Mouse (Mus musculus): ENCODE data around the gene Olfr1336. TPM values are rescaled to one million over a fixed set of nuclear protein-coding genes. Genes with fewer than 3 reads are reported as not detected.

Gene Olfr1336
- polyA plus RNA-seq (2015; fragmentation: Nextera tagmentation; extraction: Ambion mirVana), result not detected in 2 replicates

DNA sequence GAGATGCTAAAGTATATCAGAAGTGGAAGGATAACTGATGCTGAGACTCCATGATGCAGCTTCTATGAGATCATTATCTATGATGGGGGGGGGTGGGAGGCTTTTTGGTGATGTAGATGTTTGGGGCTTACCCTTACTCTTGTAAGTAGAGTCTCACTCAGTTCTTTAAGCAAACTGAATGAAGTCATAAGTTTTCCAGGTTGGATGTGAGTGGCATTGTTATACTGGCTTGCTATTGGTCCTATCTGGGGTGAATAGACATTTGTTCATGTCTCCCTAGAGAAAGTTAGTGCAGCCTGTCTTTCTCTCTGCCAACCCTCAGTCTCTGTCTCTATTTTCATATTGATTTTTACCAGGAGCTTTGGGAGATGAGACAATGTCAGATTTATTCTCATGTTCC lies at the start of gene Olfr1336:
Gene Olfr1336 (plus strand): TSS at position 301 of the 400 bp plus-strand sequence.
- no peak for ATAC-seq (ENCODE audit: extremely low read depth, insufficient number of reproducible peaks, low FRiP score, low TSS enrichment)

DNA sequence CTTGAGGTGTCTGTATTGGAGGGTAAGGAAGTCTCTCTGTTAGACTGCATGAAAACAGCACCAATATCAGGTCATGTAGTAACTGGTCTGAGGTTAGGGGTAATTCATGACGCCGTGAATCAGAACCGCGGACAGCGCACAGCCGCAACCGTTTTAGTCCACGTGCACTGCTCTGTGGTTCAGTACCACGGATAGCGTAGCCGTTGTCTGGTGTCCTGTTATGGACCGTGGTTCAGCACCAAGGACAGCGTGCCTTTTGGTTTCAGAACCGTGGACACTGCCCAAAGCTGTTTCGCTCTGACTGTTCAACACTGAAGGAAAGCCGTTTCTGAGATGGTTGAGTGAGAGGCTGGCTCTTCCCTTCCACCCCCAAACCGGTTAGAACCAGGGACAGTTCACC lies 45.9 kb upstream of the Olfr1336 start, which contains the start of gene Gm20715:
Gene Gm20715 (plus strand): TSS at position 235 of the 400 bp plus-strand sequence.
- peak; percentile 66; the same call in 1 of the 2 replicates for ATAC-seq (ENCODE audit: extremely low read depth, insufficient number of reproducible peaks, low FRiP score, low TSS enrichment)
- Histone ChIP-seq H3K4me3 (no peak within 1 kb of the TSS), H3K27me3 (replicated peaks) (peaks cover 6% of the 10 kb centered on the region), H3K9me3 (peaks cover 4% of the 10 kb centered on the region), H3K36me3 (no peaks in the 10 kb centered on the region), H3K9ac (no peak within 1 kb of the TSS), H3K27ac (replicated peaks) (no peak within 1 kb of the TSS), H3K4me2 (no peak within 1 kb of the TSS), H3K4me1 (no peaks in the 10 kb centered on the region)
- WGBS, result 1% methylated on average over 17 of the region's 17 CpGs

More for the DNA sequence above, at the start of gene Olfr1336:
- no peaks in the 10 kb centered on the region for H3K4me1 ChIP-seq
- no peak within 1 kb of the TSS for H3K9ac ChIP-seq
- H3K27me3 ChIP-seq (replicated peaks), result no peaks in the 10 kb centered on the region
- no peaks in the 10 kb centered on the region for H3K36me3 ChIP-seq
- H3K9me3 ChIP-seq, result peaks cover 19% of the 10 kb centered on the region
- H3K27ac ChIP-seq (replicated peaks), result no peak within 1 kb of the TSS
- H3K4me2 ChIP-seq, result no peak within 1 kb of the TSS
- no peak within 1 kb of the TSS for H3K4me3 ChIP-seq

DNA sequence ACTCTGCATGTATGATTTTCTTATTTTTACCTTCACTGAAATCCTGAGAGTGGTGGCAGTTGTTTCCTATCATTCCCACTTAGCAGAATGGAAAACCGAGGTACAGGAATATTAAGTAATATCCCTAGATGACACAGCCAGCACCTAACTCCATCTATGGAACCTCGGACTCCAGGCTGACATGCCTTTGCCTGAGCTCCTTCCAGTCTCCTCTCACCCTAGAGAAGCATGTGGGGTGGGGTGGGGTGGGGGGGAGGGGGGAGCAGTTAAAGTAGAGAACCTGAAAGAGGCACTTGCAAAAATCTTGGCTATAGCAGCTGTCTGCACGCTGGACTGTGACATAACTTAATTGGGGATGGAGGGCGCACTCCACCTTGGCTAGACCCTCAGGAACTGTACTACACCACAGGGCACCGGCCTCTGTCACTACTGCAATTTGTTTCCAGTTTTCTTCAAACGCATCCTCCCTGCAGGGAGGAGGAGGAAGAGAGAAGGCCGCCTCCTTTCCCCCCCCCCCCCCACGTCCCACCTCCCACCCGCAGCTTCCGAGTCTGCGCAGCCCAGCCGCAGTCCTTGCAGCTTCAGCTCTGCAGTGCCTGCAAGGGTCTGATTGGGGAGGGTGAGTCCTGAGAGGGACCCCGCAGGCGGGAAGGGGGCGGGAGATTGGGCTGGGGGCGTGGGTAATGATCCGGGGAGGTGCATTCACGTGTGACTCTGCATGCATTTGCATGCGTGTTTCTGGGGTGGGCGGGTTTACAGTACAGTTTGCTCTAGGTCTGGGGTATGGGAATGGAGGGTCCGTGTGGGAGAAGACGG lies 41.1 kb upstream of the Olfr1336 start:
- no peak overlapping the region for H3K27ac ChIP-seq (replicated peaks)
- no peak overlapping the region for H3K9ac ChIP-seq
- no peaks in the 10 kb centered on the region for H3K4me1 ChIP-seq
- no peaks in the 10 kb centered on the region for H3K36me3 ChIP-seq
- H3K27me3 ChIP-seq (replicated peaks), result peaks cover 16% of the 10 kb centered on the region
- 7% methylated on average over 21 of the region's 22 CpGs for WGBS
- ATAC-seq (ENCODE audit: extremely low read depth, insufficient number of reproducible peaks, low FRiP score, low TSS enrichment), result no peak
- no peak overlapping the region for H3K4me3 ChIP-seq
- H3K4me2 ChIP-seq, result no peak overlapping the region
- peaks cover 4% of the 10 kb centered on the region for H3K9me3 ChIP-seq

DNA sequence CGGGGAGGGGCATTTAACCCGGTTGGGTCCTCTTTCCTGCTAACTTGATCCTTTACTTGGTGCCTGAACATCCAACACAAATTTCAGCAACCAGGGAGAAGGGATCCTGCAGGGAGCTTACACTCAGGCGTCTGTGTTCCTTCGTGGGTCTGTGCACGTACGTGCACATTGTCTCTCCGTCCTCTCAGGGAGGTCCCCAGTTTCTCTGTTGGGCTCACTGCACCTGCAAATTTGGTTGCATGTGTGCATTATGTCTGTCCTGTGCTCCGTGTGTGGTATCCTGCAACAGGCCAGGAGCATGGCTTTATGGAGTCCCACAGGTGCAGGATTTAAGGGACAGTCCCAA lies 40.6 kb upstream of the Olfr1336 start:
- Histone ChIP-seq H3K4me1 (no peaks in the 10 kb centered on the region), H3K4me3 (no peak overlapping the region)

DNA sequence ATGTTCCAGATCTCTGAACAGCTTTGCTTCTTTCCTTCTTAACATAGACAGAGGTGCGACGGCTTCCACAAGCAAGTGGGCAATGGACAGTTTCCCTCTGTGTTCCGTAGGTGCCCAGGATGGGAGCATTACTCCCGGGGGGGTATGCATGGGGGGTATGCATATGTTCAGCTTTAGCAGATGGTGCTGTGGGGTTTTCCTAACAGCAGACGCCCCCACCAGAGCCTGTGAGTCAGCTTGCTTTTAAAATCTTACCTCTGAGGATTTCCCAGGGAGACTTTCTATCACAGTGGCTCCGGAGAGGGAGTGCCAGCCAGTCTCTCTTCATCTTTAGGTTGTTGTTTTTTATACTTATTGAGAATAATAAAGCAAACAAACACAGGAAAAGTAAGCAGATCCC lies 36.1 kb upstream of the Olfr1336 start:
- H3K27me3 ChIP-seq (replicated peaks), result peaks cover 11% of the 10 kb centered on the region

More for the DNA sequence above, 40.6 kb upstream of the Olfr1336 start:
- Histone ChIP-seq H3K27ac (replicated peaks) (no peak overlapping the region), H3K4me2 (no peak overlapping the region), H3K36me3 (no peaks in the 10 kb centered on the region), H3K27me3 (replicated peaks) (peaks cover 16% of the 10 kb centered on the region), H3K9ac (no peak overlapping the region), H3K9me3 (peaks cover 4% of the 10 kb centered on the region)
- 14% methylated on average over 8 of the region's 8 CpGs for WGBS
- no peak for ATAC-seq (ENCODE audit: extremely low read depth, insufficient number of reproducible peaks, low FRiP score, low TSS enrichment)

DNA sequence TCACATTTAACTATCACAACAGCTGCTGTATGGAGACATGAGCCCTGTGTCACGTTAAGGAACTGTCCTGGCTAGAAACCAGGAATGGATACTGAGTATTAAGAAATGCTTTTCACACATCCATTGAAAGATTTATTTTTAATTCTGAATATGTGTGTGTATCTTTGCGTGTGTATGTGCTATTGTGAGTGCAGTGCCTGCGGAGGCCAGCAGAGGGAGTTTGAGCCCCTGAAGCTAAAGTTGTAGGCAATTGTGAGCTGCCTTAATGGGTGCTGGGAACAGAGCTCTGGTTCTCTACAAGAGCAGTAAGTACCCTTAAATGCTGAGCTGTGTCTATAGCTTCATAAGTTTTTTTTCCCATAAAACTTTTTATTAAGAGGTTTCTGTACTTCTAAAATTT lies 26.6 kb upstream of the Olfr1336 start:
- H3K27ac ChIP-seq (replicated peaks), result no peak overlapping the region
- H3K4me3 ChIP-seq, result no peak overlapping the region
- WGBS, result 78% methylated on average over 3 of the region's 3 CpGs
- no peaks in the 10 kb centered on the region for H3K36me3 ChIP-seq
- H3K27me3 ChIP-seq (replicated peaks), result no peaks in the 10 kb centered on the region
- no peaks in the 10 kb centered on the region for H3K4me1 ChIP-seq
- no peak overlapping the region for H3K9ac ChIP-seq
- no peak overlapping the region for H3K4me2 ChIP-seq
- peaks cover 5% of the 10 kb centered on the region for H3K9me3 ChIP-seq
- no peak for ATAC-seq (ENCODE audit: extremely low read depth, insufficient number of reproducible peaks, low FRiP score, low TSS enrichment)

More for the DNA sequence above, 36.1 kb upstream of the Olfr1336 start:
- no peak overlapping the region for H3K4me3 ChIP-seq
- WGBS, result 76% methylated on average over 6 of the region's 6 CpGs
- no peak overlapping the region for H3K4me2 ChIP-seq
- H3K9me3 ChIP-seq, result 0 out of 2 replicates have a peak, but pooled peaks cover 6% of the 10 kb centered on the region
- ATAC-seq (ENCODE audit: extremely low read depth, insufficient number of reproducible peaks, low FRiP score, low TSS enrichment), result no peak
- H3K27ac ChIP-seq (replicated peaks), result no peak overlapping the region
- H3K4me1 ChIP-seq, result no peaks in the 10 kb centered on the region
- no peak overlapping the region for H3K9ac ChIP-seq
- no peaks in the 10 kb centered on the region for H3K36me3 ChIP-seq

DNA sequence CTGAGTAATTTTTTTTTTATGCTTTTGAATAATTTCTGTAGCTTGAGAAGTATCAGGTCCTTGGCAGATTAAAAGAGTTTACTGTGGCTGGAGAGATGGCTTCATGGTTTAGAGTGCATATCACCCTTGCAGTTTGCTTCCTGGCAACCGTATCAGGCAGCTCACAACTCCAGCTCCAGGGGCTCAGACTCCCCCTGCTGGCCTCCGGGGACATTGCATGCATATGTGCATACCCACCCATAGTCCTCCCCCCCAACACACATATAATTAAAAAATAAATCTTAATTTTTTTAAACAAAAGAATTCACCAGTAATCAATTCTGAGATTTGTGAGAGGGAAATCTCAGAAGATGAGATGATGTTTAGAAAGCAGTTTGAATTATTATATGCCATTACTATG lies 25.6 kb upstream of the Olfr1336 start:
- Histone ChIP-seq H3K4me1 (no peaks in the 10 kb centered on the region), H3K27me3 (replicated peaks) (no peaks in the 10 kb centered on the region), H3K9me3 (peaks cover 5% of the 10 kb centered on the region), H3K4me3 (no peak overlapping the region), H3K9ac (no peak overlapping the region), H3K4me2 (no peak overlapping the region), H3K27ac (replicated peaks) (no peak overlapping the region), H3K36me3 (no peaks in the 10 kb centered on the region)
- no peak for ATAC-seq (ENCODE audit: extremely low read depth, insufficient number of reproducible peaks, low FRiP score, low TSS enrichment)
- 40% methylated on average over 2 of the region's 2 CpGs for WGBS

DNA sequence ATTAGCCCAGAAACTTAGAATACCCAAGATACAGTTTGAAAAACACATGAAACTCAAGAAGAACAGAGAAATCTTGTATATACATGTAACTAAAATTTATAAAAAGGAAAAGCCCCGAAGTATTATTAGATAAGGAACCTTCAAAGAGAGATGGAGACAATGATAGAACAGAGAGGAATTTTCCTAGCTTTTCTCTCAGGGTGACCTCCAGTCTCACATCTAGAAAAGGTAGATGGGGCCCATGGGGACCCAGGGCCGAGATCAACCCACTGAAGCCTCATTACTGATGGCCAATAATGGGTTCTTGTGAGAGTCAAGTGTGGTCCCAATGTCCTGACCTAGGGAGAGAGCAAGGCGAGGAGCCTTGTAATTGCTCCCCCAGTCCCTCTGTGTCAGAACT lies 17.6 kb upstream of the Olfr1336 start, which contains the start of gene Olfr1344:
Gene Olfr1344 (plus strand): TSS at position 301 of the 400 bp plus-strand sequence.
- Histone ChIP-seq H3K27me3 (replicated peaks) (no peaks in the 10 kb centered on the region), H3K9ac (no peak within 1 kb of the TSS), H3K9me3 (no peaks in the 10 kb centered on the region; the same call in 1 of the 2 replicates), H3K4me3 (no peak within 1 kb of the TSS), H3K36me3 (no peaks in the 10 kb centered on the region), H3K27ac (replicated peaks) (no peak within 1 kb of the TSS), H3K4me2 (no peak within 1 kb of the TSS), H3K4me1 (no peaks in the 10 kb centered on the region)
- no peak for ATAC-seq (ENCODE audit: extremely low read depth, insufficient number of reproducible peaks, low FRiP score, low TSS enrichment)
- 60% methylated on average over 3 of the region's 3 CpGs for WGBS

DNA sequence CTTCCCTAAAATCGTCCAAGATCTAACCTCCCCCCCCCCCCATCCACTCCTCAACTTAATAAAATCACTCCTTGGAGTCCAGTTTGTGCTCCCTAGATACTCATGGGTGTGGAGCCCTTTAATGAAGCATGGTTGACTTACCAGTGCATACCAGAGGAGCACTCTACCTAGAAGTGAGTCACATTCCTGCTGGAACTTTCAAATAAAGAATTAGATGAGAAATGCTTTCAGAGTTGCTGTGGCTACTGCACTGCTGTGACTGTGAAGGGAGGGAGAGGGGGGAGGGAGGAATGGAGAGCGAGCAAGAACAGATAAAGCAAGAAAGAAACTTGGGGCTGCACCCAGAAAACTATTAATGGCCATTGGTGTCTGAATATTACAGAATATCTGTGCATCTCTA lies 14.8 kb upstream of the Olfr1336 start:
- Histone ChIP-seq H3K4me3 (no peak overlapping the region), H3K27me3 (replicated peaks) (no peaks in the 10 kb centered on the region), H3K9me3 (no peaks in the 10 kb centered on the region; the same call in 1 of the 2 replicates), H3K9ac (no peak overlapping the region), H3K4me2 (no peak overlapping the region), H3K36me3 (no peaks in the 10 kb centered on the region), H3K4me1 (no peaks in the 10 kb centered on the region), H3K27ac (replicated peaks) (no peak overlapping the region)
- WGBS, result 42% methylated on average over 2 of the region's 2 CpGs
- ATAC-seq (ENCODE audit: extremely low read depth, insufficient number of reproducible peaks, low FRiP score, low TSS enrichment), result no peak

DNA sequence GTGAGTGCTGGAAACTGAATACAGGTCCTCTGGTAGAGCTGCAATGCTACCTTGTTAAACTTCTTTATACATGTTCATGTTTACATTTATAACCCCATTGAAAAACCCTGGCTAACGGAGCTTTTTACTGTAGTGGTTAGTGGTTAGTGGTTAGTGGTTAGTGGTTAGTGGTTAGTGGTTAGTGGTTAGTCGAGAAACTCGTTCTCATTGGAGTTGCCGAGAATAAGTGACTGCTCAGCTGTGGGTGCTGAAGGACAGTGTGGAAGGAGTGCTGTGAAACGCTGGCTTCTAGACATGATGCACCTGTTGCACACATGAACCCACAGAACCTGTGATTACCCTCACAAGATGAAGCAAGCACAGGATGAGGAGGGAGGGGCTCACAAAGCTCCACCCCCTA lies 8.2 kb upstream of the Olfr1336 start:
- WGBS, result 81% methylated on average over 5 of the region's 5 CpGs
- H3K4me3 ChIP-seq, result no peak overlapping the region
- no peak for ATAC-seq (ENCODE audit: extremely low read depth, insufficient number of reproducible peaks, low FRiP score, low TSS enrichment)

DNA sequence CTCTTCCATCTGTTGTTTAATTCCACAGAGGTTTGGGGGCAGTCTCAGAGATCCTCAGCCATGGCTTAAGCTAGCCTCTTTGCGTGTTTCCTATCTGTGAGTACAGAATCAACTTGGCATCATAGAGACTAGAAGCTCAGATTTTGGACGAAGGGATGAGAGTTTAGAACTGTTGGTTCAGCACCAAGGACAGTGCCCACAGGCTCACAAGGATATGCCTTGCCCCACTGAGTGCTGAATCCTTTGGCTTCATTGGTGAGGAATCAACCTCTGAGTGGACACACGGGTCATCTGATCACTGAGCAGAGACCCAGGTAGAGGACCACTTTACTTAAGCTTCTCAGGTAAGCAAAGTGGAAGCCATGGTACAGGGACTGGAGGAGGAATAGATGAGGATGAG lies 431 bp downstream of the Olfr1336 start:
- ATAC-seq (ENCODE audit: extremely low read depth, insufficient number of reproducible peaks, low FRiP score, low TSS enrichment), result no peak
- H3K9ac ChIP-seq, result no peak overlapping the region
- H3K4me2 ChIP-seq, result no peak overlapping the region
- no peak overlapping the region for H3K4me3 ChIP-seq
- no peaks in the 10 kb centered on the region for H3K4me1 ChIP-seq
- H3K27ac ChIP-seq (replicated peaks), result no peak overlapping the region
- WGBS, result 37% methylated on average over 3 of the region's 3 CpGs
- H3K9me3 ChIP-seq, result peaks cover 17% of the 10 kb centered on the region
- H3K36me3 ChIP-seq, result no peaks in the 10 kb centered on the region
- H3K27me3 ChIP-seq (replicated peaks), result no peaks in the 10 kb centered on the region

More for the DNA sequence above, 8.2 kb upstream of the Olfr1336 start:
- Histone ChIP-seq H3K36me3 (no peaks in the 10 kb centered on the region), H3K27me3 (replicated peaks) (no peaks in the 10 kb centered on the region), H3K9ac (no peak overlapping the region), H3K9me3 (peaks cover 20% of the 10 kb centered on the region), H3K27ac (replicated peaks) (no peak overlapping the region), H3K4me2 (no peak overlapping the region), H3K4me1 (no peaks in the 10 kb centered on the region)

DNA sequence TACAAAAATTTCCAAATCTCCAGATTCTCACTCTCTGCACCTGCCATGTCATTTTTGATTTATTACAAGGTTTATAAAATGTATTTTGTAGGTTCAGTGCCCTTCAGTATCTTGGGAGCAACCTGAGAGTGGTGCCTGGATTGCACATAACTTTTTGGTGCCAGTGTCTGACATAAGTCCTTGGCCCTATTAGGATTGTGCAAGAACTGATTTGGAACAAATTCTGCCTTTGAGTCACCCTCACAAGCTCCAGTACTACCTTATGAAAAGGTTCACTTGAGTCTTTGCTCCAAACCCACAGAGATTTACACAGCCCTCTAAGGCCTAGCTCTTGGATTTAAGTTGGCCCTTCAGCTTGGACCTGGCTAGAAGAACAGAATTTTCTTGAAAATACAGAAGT lies 11.0 kb downstream of the Olfr1336 start, which contains the start of gene Olfr1346:
Gene Olfr1346 (plus strand): TSS at position 151 of the 400 bp plus-strand sequence.
- H3K9ac ChIP-seq, result no peak within 1 kb of the TSS
- no peaks in the 10 kb centered on the region for H3K4me1 ChIP-seq
- 0 out of 2 replicates have a peak, but pooled peaks cover 8% of the 10 kb centered on the region for H3K9me3 ChIP-seq
- H3K4me2 ChIP-seq, result no peak within 1 kb of the TSS
- H3K4me3 ChIP-seq, result no peak within 1 kb of the TSS
- H3K36me3 ChIP-seq, result no peaks in the 10 kb centered on the region
- H3K27me3 ChIP-seq (replicated peaks), result no peaks in the 10 kb centered on the region
- ATAC-seq (ENCODE audit: extremely low read depth, insufficient number of reproducible peaks, low FRiP score, low TSS enrichment), result no peak
- no peak within 1 kb of the TSS for H3K27ac ChIP-seq (replicated peaks)
